Mouse (Mus musculus): ENCODE results near the gene Zfp825. TPM values are rescaled to one million over a fixed set of nuclear protein-coding genes. Genes with fewer than 3 reads are reported as not detected.

Zfp825 gene
- 15.7 and 16.3 TPM in 2 replicates for polyA plus RNA-seq (2015; fragmentation: Nextera tagmentation; extraction: Ambion mirVana)

GRCm38 (mm10) chr13:74493911-74494679 lies at the start of gene Zfp825:
Zfp825 (minus strand) TSS chr13:74493992.

Other genes starting within 250 kb of the Zfp825 start
- 0.19 and 0.27 TPM in 2 replicates for gene Ahrr, start 201.7 kb downstream of the Zfp825 start, polyA plus RNA-seq (2015; fragmentation: Nextera tagmentation; extraction: Ambion mirVana)
- 126 and 133 TPM in 2 replicates for gene Pdcd6, start 176.4 kb downstream of the Zfp825 start, polyA plus RNA-seq (2015; fragmentation: Nextera tagmentation; extraction: Ambion mirVana)
- gene Sdha, start 143.7 kb downstream of the Zfp825 start, polyA plus RNA-seq (2015; fragmentation: Nextera tagmentation; extraction: Ambion mirVana) = 227 and 241 TPM in 2 replicates
- gene Ccdc127, start 143.7 kb downstream of the Zfp825 start, polyA plus RNA-seq (2015; fragmentation: Nextera tagmentation; extraction: Ambion mirVana) = 42.8 and 47.8 TPM in 2 replicates
- gene Lrrc14b, start 130.0 kb downstream of the Zfp825 start, polyA plus RNA-seq (2015; fragmentation: Nextera tagmentation; extraction: Ambion mirVana) = not detected in 2 replicates
- gene Zfp72, start 103.2 kb downstream of the Zfp825 start, polyA plus RNA-seq (2015; fragmentation: Nextera tagmentation; extraction: Ambion mirVana) = 4.6 and 6.7 TPM in 2 replicates
- 83.5 and 85.5 TPM in 2 replicates for gene Ftl1-ps1, start 94.3 kb downstream of the Zfp825 start, polyA plus RNA-seq (2015; fragmentation: Nextera tagmentation; extraction: Ambion mirVana)
- 7.0 and 10.8 TPM in 2 replicates for gene Erap1, start 145.6 kb upstream of the Zfp825 start, polyA plus RNA-seq (2015; fragmentation: Nextera tagmentation; extraction: Ambion mirVana)